Mouse (Mus musculus) C2C12 (cell line): Measurements from ENCODE around the gene A730061H03Rik.

Experiments used
- CTCF ChIP-seq: IDR thresholded peaks from one replicate; pipeline ENCODE4 v1.5.1; 2011; ENCODE audit not compliant: control insufficient read depth, insufficient read depth, insufficient read length
- MYOG ChIP-seq: IDR thresholded peaks from one replicate; pipeline ENCODE4 v1.6.1; 2011; ENCODE audit not compliant: control insufficient read depth, insufficient read length; ENCODE audit errors: extremely low read depth
- USF1 ChIP-seq: IDR thresholded peaks from one replicate; pipeline ENCODE4 v1.6.1; 2011; ENCODE audit warnings: low read depth, mild to moderate bottlenecking, control low read depth, moderate library complexity

DNA sequence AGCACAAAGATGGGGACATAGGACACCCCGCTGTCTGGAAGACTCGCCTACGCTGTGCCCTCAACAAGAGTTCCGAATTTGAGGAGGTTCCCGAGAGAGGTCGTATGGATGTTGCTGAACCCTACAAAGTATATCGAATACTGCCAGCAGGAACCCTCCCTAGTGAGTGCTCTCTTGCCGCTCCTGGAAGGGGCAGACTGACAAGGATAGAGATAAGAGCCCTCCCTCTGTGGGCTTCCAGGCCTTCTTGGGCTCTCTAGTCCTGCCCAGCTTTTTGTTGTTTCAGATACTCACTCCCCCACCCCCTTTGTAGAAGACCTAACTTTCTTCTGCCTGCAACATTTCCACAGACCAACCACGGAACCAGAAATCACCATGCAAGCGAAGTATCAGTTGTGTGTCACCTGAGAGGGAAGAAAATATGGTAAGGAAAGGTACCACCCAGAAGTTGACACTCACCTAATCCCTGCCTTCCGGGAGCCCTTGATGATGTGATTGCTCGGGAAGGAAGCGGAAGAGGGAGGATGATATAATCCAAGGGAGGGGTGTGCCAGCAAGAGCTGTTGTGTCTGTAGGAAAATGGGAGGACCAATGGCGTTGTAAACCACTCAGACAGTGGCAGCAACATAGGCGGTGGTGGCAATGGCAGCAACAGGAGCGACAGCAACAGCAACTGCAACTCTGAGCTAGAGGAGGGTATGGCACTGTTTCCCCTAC, 45.7 kb upstream of the A730061H03Rik start:
- TF ChIP-seq MYOG: no peak
- no peak for TF ChIP-seq CTCF
- no peak for TF ChIP-seq USF1
